Mouse (Mus musculus) E14TG2a.4 (cell line): Measurements from ENCODE around the gene Trip6.

Experiments used
- H3K27me3 ChIP-seq: 2 replicates; pipeline ENCODE4 v1.6.1; 2014; ENCODE audit warnings: low read length, control low read depth; ENCODE audit not compliant: insufficient read depth
- H3K36me3 ChIP-seq: 2 replicates; pipeline ENCODE4 v1.6.1; 2014; ENCODE audit warnings: low read length, control low read depth; ENCODE audit not compliant: insufficient read depth
- H3K4me1 ChIP-seq: replicated peaks from 2 replicates; pipeline ENCODE4 v1.6.1; 2014; ENCODE audit warnings: low read depth, low read length, control low read depth
- H3K4me3 ChIP-seq: replicated peaks from 2 replicates; pipeline ENCODE4 v1.5.1; 2014; ENCODE audit warnings: mild to moderate bottlenecking, low read length
- H3K9me3 ChIP-seq: 2 replicates; pipeline ENCODE4 v1.6.1; 2014; ENCODE audit warnings: low read length, control low read depth
- CTCF ChIP-seq: conservative IDR thresholded peaks from 2 replicates; pipeline ENCODE4 v1.5.1; 2014; ENCODE audit warnings: low read length
- NANOG ChIP-seq: IDR thresholded peaks from 2 replicates; pipeline ENCODE4 v1.6.1; 2014; ENCODE audit warnings: borderline replicate concordance, low read length, mixed read lengths
- POU5F1 ChIP-seq: IDR thresholded peaks from 2 replicates; pipeline ENCODE4 v1.6.1; 2014; ENCODE audit warnings: low read length, borderline replicate concordance

Gene Trip6

GRCm38 (mm10) chr5:137268131-137268910 lies 45.9 kb downstream of the Trip6 start:
- H3K4me1 ChIP-seq, result peaks cover 18% of the 10 kb centered on the region
- peak overlapping the region; percentile 59 for H3K4me3 ChIP-seq
- no peaks in the 10 kb centered on the region for H3K27me3 ChIP-seq
- H3K36me3 ChIP-seq, result no peaks in the 10 kb centered on the region
- peaks cover 8% of the 10 kb centered on the region; the same call in 1 of the 2 replicates for H3K9me3 ChIP-seq
- no peak for TF ChIP-seq NANOG
- TF ChIP-seq POU5F1, result no peak
- TF ChIP-seq CTCF, result no peak

DNA sequence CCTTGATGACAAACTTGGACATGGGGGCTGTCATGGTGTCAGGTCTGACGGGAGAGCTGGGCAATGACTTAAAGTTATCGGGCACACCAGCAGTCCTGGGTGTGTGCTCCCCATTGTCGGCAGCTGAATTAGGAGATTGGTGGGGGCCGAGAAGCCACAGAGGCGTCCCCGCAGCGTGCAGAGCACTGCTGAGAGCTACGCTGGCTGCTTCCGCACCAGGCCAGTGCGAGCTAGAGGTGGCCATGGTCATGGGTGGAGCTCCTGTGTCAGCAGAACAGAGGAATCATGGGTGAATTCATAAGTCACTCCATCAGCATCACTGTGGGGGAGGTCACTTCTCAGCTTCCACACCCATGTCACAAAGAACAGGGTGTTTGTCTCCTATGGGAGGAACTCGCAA lies 49.4 kb downstream of the Trip6 start:
- no peaks in the 10 kb centered on the region for H3K27me3 ChIP-seq
- TF ChIP-seq CTCF, result no peak
- TF ChIP-seq POU5F1, result no peak
- TF ChIP-seq NANOG, result no peak
- H3K4me1 ChIP-seq, result peaks cover 18% of the 10 kb centered on the region
- H3K36me3 ChIP-seq, result no peaks in the 10 kb centered on the region
- peaks cover 4% of the 10 kb centered on the region; the same call in 1 of the 2 replicates for H3K9me3 ChIP-seq
- H3K4me3 ChIP-seq, result no peak overlapping the region

GRCm38 (mm10) chr5:137263897-137264720 lies 50.1 kb downstream of the Trip6 start:
- Histone ChIP-seq H3K9me3 (peaks cover 4% of the 10 kb centered on the region; the same call in 1 of the 2 replicates), H3K36me3 (no peaks in the 10 kb centered on the region), H3K4me3 (no peak overlapping the region), H3K4me1 (peaks cover 18% of the 10 kb centered on the region), H3K27me3 (no peaks in the 10 kb centered on the region)
- TF ChIP-seq NANOG (no peak), POU5F1 (no peak), CTCF (no peak)
